Mouse (Mus musculus) hindbrain, embryonic 14.5 days (tissue): ENCODE results near the gene Adgrv1. TPM values are rescaled to one million over a fixed set of nuclear protein-coding genes. Genes with fewer than 3 reads are reported as not detected.

Experiments
- ATAC-seq: fragments of 200-750 bp; cut with Nextera tagmentation; 2 replicates; pipeline ENCODE4 v1.8.0; 2017; ENCODE audit warnings: moderate number of reproducible peaks, mild to moderate bottlenecking, moderate TSS enrichment, moderate library complexity; ENCODE audit not compliant: low FRiP score
- DNase-seq: peaks from one replicate; pipeline ENCODE4 v3.0.0-alpha.2; 2015; ENCODE audit warnings: low spot score
- H3K27ac ChIP-seq: fragments of 300-500 bp; sonication (generic); 2 replicates; pipeline ENCODE4 v1.5.1; 2014; ENCODE audit warnings: mild to moderate bottlenecking, moderate library complexity
- H3K27me3 ChIP-seq: fragments of 300-500 bp; sonication (generic); 2 replicates; pipeline ENCODE4 v1.6.1; 2014; ENCODE audit warnings: mild to moderate bottlenecking, low read length, mixed read lengths; ENCODE audit not compliant: control insufficient read depth, insufficient read depth
- H3K36me3 ChIP-seq: fragments of 300-500 bp; sonication (generic); replicated peaks from 2 replicates; pipeline ENCODE4 v1.6.1; 2014; ENCODE audit not compliant: control insufficient read depth, insufficient read depth
- H3K4me1 ChIP-seq: fragments of 300-500 bp; sonication (generic); replicated peaks from 2 replicates; pipeline ENCODE4 v1.6.1; 2014; ENCODE audit warnings: antibody characterized with exemption, low read length, mixed read lengths; ENCODE audit not compliant: control insufficient read depth, insufficient read depth
- H3K4me2 ChIP-seq: fragments of 300-500 bp; sonication (generic); replicated peaks from 2 replicates; pipeline ENCODE4 v1.6.1; 2014; ENCODE audit warnings: mild to moderate bottlenecking, moderate library complexity
- H3K4me3 ChIP-seq: fragments of 300-500 bp; sonication (generic); replicated peaks from 2 replicates; pipeline ENCODE4 v1.5.1; 2014; ENCODE audit warnings: mild to moderate bottlenecking, low read length
- H3K9ac ChIP-seq: fragments of 300-500 bp; sonication (generic); 2 replicates; pipeline ENCODE4 v1.6.1; 2014
- H3K9me3 ChIP-seq: fragments of 300-500 bp; sonication (generic); 2 replicates; pipeline ENCODE4 v1.6.1; 2016; ENCODE audit warnings: low read length; ENCODE audit not compliant: control insufficient read depth
- WGBS: fragments of 180-500 bp; shearing (Covaris S2); extraction: QIAGEN DNeasy Blood & Tissue Kit; methylation state at CpG from one replicate; pipeline ENCODE4 v1.1.7; 2014; 5-methylcytosine and 5-hydroxymethylcytosine counted together
- polyA plus RNA-seq: library from polyadenylated mRNA; unstranded; fragments of >200 nt; fragmentation: Nextera tagmentation; extraction: Ambion mirVana; gene quantifications from 2 replicates; pipeline ENCODE4 v1.2.1, GENCODE M21; 2014

The Adgrv1 gene
- 9.8 and 13.2 TPM in 2 replicates for polyA plus RNA-seq

GRCm38 (mm10) chr13:81632720-81633415 lies at the start of gene Adgrv1:
Gene Adgrv1 (minus strand): TSS chr13:81633154.
- no peak within 1 kb of the TSS for H3K27ac ChIP-seq

GRCm38 (mm10) chr13:81675333-81675732 lies 42.4 kb upstream of the Adgrv1 start:
- WGBS: 90% methylated on average over 8 of the region's 8 CpGs
- Histone ChIP-seq H3K36me3 (peaks cover 37% of the 10 kb centered on the region), H3K27ac (no peak overlapping the region), H3K4me3 (no peak overlapping the region), H3K4me1 (no peaks in the 10 kb centered on the region), H3K4me2 (no peak overlapping the region), H3K9me3 (no peaks in the 10 kb centered on the region), H3K9ac (no peak overlapping the region), H3K27me3 (no peaks in the 10 kb centered on the region)
- DNase-seq: no peak
- no peak for ATAC-seq

More at GRCm38 (mm10) chr13:81632720-81633415, at the start of gene Adgrv1:
- Histone ChIP-seq H3K36me3 (no peaks in the 10 kb centered on the region), H3K9me3 (no peaks in the 10 kb centered on the region), H3K27me3 (no peaks in the 10 kb centered on the region), H3K4me1 (no peaks in the 10 kb centered on the region; the same call in 1 of the 2 replicates), H3K9ac (peak within 1 kb of the TSS; percentile 57), H3K4me2 (peak within 1 kb of the TSS; percentile 87), H3K4me3 (peak within 1 kb of the TSS; percentile 50)
- peak; percentile 97 for ATAC-seq
- WGBS: under 1% methylated on average over 40 of the region's 42 CpGs
- DNase-seq: peak; percentile 80

DNA sequence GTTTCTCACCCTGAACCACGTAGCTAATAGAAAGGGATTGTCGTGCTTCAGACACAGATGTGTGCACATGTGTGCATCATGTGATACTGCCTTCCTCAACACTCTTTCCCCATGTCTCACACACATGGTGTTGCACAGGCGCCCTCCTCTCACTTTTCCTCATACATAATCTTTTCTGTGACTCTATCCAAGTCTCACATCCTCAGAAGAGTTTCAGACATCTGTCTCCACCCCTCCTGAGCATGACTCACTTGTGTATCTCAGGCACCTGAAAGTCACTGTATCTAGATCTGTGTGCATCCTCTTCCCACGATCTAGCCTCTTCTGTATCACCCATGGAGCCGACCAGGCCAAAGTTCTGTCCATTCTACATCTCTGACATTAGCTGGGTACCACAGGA lies 34.8 kb upstream of the Adgrv1 start:
- H3K4me2 ChIP-seq: no peak overlapping the region
- ATAC-seq: no peak
- no peaks in the 10 kb centered on the region for H3K27me3 ChIP-seq
- no peak overlapping the region for H3K27ac ChIP-seq
- peaks cover 72% of the 10 kb centered on the region for H3K36me3 ChIP-seq
- WGBS: 89% methylated on average over 5 of the region's 5 CpGs
- H3K9me3 ChIP-seq: no peaks in the 10 kb centered on the region
- H3K4me3 ChIP-seq: no peak overlapping the region
- no peak overlapping the region for H3K9ac ChIP-seq
- no peak for DNase-seq
- no peaks in the 10 kb centered on the region for H3K4me1 ChIP-seq

DNA sequence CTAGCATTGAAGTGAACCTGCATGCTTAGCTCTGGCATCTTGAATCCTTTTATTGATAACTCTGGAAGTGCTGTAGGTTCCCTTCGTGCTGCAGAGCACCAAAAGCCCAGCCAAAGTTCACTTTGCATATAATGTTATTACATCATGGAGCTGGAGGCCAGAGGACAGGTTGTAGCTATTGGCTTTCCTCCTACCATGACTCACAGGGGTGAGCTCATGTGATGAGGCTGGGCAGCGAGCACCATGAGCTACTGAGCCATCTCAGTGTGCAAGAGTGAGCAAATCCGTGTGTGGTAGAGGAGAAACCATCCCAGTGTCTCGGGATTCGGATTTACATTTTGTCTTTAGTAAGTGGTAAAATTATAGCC lies 31.4 kb upstream of the Adgrv1 start:
- ATAC-seq: no peak
- H3K9ac ChIP-seq: no peak overlapping the region
- H3K4me3 ChIP-seq: no peak overlapping the region
- no peaks in the 10 kb centered on the region; the same call in 1 of the 2 replicates for H3K4me1 ChIP-seq
- no peaks in the 10 kb centered on the region for H3K27me3 ChIP-seq
- 91% methylated on average over 5 of the region's 5 CpGs for WGBS
- no peaks in the 10 kb centered on the region for H3K9me3 ChIP-seq
- H3K4me2 ChIP-seq: no peak overlapping the region
- peaks cover 56% of the 10 kb centered on the region for H3K36me3 ChIP-seq
- no peak overlapping the region for H3K27ac ChIP-seq
- DNase-seq: no peak

GRCm38 (mm10) chr13:81663566-81664330 lies 30.8 kb upstream of the Adgrv1 start:
- Histone ChIP-seq H3K36me3 (peaks cover 51% of the 10 kb centered on the region), H3K27me3 (no peaks in the 10 kb centered on the region), H3K9me3 (no peaks in the 10 kb centered on the region), H3K4me2 (no peak overlapping the region), H3K4me1 (peaks cover 4% of the 10 kb centered on the region), H3K27ac (no peak overlapping the region), H3K4me3 (no peak overlapping the region), H3K9ac (no peak overlapping the region)
- 83% methylated on average over 12 of the region's 12 CpGs for WGBS
- peak; percentile 43; the same call in 1 of the 2 replicates for ATAC-seq
- DNase-seq: no peak

DNA sequence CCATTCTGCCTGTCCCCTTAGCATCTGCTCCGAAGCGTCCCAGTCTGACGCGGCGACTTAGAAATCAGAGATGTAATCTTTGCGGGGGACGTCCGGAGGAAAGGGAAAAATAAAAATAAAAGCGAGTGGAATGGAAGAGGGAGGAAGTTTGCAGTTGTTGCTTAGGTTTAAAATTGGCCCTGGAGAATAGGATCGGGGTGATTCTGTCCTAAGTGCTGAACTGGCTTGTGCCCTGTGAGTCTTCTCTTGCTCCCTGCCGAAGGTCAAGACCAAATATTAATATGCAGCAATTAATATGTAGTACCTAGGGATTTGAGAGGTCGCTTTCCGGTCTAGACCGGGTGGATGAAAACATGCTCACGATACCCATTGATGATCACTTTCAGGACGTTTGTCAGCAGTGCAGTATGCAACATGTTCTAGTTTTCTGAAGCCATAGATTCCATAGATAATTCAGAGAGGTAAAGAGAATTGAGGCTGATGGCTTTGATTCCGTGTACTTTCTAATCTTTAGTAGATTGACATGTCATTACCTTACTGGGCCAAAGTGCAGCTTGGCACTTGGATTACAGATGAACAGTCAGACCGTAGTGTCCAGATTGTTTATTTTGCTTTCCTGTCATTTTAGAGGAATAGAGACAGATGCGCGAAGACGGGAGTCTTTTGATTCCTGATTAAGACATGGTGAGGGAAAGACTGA lies 25.2 kb upstream of the Adgrv1 start:
- Histone ChIP-seq H3K36me3 (no peaks in the 10 kb centered on the region), H3K9me3 (no peaks in the 10 kb centered on the region), H3K4me3 (peak overlapping the region; percentile 79), H3K4me1 (peaks cover 20% of the 10 kb centered on the region), H3K27me3 (no peaks in the 10 kb centered on the region), H3K9ac (peak overlapping the region; percentile 79), H3K27ac (peak overlapping the region; percentile 88), H3K4me2 (peak overlapping the region; percentile 74)
- ATAC-seq (no peak), DNase-seq (peak; percentile 36)
- 6% methylated on average over 21 of the region's 21 CpGs for WGBS

- ATAC-seq (peak; percentile 99), DNase-seq (peak; percentile 96)
- Histone ChIP-seq H3K27ac (peak within 1 kb of the TSS; percentile 88), H3K9me3 (no peaks in the 10 kb centered on the region), H3K4me3 (peak within 1 kb of the TSS; percentile 79), H3K4me1 (peaks cover 20% of the 10 kb centered on the region), H3K36me3 (no peaks in the 10 kb centered on the region), H3K4me2 (peak within 1 kb of the TSS; percentile 74), H3K27me3 (no peaks in the 10 kb centered on the region), H3K9ac (peak within 1 kb of the TSS; percentile 79)
- WGBS: under 1% methylated on average over 73 of the region's 73 CpGs
Measured at GRCm38 (mm10) chr13:81657351-81658052, 24.5 kb upstream of the Adgrv1 start, which contains the start of gene Lysmd3. Gene Lysmd3 (plus strand): TSS chr13:81657663.

- DNase-seq: no peak
- Histone ChIP-seq H3K27me3 (no peaks in the 10 kb centered on the region), H3K36me3 (no peaks in the 10 kb centered on the region), H3K9ac (peak overlapping the region; percentile 79), H3K27ac (peak overlapping the region; percentile 88), H3K9me3 (no peaks in the 10 kb centered on the region), H3K4me2 (peak overlapping the region; percentile 74), H3K4me1 (peaks cover 20% of the 10 kb centered on the region), H3K4me3 (peak overlapping the region; percentile 79)
- 3% methylated on average over 5 of the region's 5 CpGs for WGBS
- no peak for ATAC-seq
Measured at GRCm38 (mm10) chr13:81657008-81657350, 24.0 kb upstream of the Adgrv1 start.
